Mouse (Mus musculus): ENCODE measurements around the gene Mrc2.

GRCm38 (mm10) chr11:105321090-105321489 is 28.6 kb downstream of the Mrc2 start:
- no peak for TF ChIP-seq CTCF (IDR thresholded peaks at IDR 0.05; ENCODE audit: low read depth)
- no peak for TF ChIP-seq EP300 (IDR thresholded peaks at IDR 0.05; ENCODE audit: low read depth)
